Mouse (Mus musculus) hematopoietic multipotent progenitor cell, adult 10-12 weeks (in vitro differentiated cells): ENCODE results near the gene Tmem14a. TPM values are rescaled to one million over a fixed set of nuclear protein-coding genes. Genes with fewer than 3 reads are reported as not detected.

ENCODE experiments used
- polyA plus RNA-seq: library from polyadenylated mRNA; stranded (reverse); fragments of >175 nt; gene quantifications from 2 replicates; pipeline ENCODE4 v1.2.3, GENCODE M21; 2012; ENCODE audit warnings: low replicate concordance

The Tmem14a gene
- polyA plus RNA-seq = 0.44 and 0.78 TPM in 2 replicates

DNA sequence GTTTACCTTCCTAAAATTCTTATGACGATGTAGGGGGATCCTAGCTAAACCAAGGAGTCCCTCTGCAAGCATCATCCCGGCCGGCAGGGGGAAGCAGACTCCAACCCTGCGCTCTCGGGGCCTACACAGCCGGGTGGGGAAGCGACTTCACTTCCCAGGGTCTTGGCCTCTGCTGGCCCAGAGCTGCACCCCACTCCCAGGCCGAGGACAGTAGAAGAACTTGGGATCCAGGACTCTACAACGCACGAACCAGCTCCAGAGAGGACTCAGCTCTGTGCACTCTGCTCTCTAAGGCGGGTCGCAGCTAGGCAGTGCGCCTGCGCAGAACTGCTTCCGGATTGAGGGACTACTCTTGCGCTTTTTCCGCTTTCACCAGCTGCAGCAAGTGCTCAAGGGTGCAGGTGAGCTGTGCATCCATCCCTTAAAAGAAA, at the start of gene Tmem14a:
Tmem14a (plus strand) TSS at position 87 of the 431 bp plus-strand sequence.

DNA sequence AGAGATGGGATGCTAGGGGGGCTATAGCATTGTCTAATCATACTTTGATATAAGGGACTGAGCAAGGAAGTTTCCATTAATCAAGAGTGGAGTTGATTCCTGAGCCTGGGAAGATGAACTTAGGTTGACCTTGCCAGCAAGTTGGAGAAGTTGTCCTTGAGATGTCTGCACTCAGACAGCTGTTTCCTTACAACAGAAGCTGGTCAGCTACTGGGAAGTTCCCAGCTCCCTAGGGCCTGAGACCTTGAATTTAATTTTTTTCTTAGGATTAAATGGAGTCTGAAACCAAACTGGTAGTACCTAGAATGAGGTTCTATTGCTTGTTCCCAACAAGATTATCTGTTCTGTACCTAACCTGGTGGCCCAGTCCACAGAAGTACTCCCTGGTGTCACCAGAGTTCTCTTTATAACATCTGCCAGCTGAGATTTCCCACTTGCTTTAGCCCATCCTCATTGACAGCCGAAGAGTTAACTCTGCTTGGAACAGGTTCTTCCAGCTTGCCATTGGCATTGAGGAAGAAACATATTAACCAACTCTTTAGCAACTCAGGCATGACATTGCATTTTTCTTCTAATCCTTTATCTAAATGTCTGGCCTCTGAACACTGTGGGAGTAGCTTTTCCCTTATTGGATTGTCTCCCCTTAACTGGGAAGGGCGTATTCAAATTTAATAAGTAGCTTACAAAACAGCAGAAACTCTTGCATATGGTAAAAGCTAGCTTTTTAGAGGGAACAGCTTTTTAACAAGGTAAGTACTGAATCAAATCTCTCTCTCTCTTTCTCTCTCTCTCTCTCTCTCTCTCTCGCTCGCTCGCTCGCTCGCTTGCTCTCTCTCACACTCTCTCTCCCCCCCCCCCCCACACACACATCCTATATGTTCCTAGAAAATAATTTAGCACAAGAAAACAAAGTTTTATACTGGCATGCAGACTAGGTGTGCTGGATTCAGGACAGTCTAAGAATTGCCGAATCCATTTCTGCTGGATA, 21.8 kb downstream of the Tmem14a start, which contains the start of gene Gsta3:
Gsta3 (plus strand) TSS at position 679 of the 988 bp plus-strand sequence.

Other genes starting within 250 kb of the Tmem14a start
- 2.2 and 3.6 TPM in 2 replicates for gene Tram2, start 139.3 kb upstream of the Tmem14a start, polyA plus RNA-seq
- gene Gsta3, start 22.0 kb downstream of the Tmem14a start, polyA plus RNA-seq = not detected in 2 replicates
- gene Khdc1a, start 131.1 kb downstream of the Tmem14a start, polyA plus RNA-seq = not detected in 2 replicates
- not detected in 2 replicates for gene Khdc1c, start 149.8 kb downstream of the Tmem14a start, polyA plus RNA-seq
- gene Khdc1b, start 165.0 kb downstream of the Tmem14a start, polyA plus RNA-seq = not detected in 2 replicates